Mouse (Mus musculus) spleen, adult 2 months (tissue): ENCODE results near the gene Togaram2.

ENCODE experiments used
- CTCF ChIP-seq: fragments of 200-500 bp; IDR thresholded peaks from 2 replicates; pipeline ENCODE4 v1.5.1; 2011; ENCODE audit warnings: mild to moderate bottlenecking, inconsistent platforms; ENCODE audit not compliant: insufficient read depth, insufficient read length, insufficient replicate concordance; ENCODE audit errors: extremely low read depth
- POLR2A ChIP-seq: fragments of 200-500 bp; IDR thresholded peaks from 2 replicates; pipeline ENCODE4 v1.6.1; 2011; ENCODE audit warnings: low read depth, low read length, inconsistent platforms

GRCm38 (mm10) chr17:71721019-71721418, 48.0 kb downstream of the Togaram2 start:
- TF ChIP-seq CTCF: no peak
- TF ChIP-seq POLR2A: no peak
